Mouse (Mus musculus): ENCODE data around the gene Klrb1f.
"Not testable (repeated sequence)": the region's sequence is repeated elsewhere in the genome, so short reads cannot be mapped to it uniquely, and the experiment has no call there.

Klrb1f gene

GRCm38 (mm10) chr6:129045601-129046000 lies at the start of gene Klrb1f:
TSS of gene Klrb1f (plus strand) at chr6:129045901.
- no peak for DNase-seq (ENCODE audit: low read depth in 2 of 2, low spot score in 2 of 2)

- no peak for DNase-seq (ENCODE audit: low read depth in 2 of 2, low spot score in 2 of 2)
These were observed 49.5 kb upstream of the Klrb1f start for GRCm38 (mm10) chr6:128996054-128996767.

GRCm38 (mm10) chr6:128996768-128997442 lies 48.8 kb upstream of the Klrb1f start:
- no peak for DNase-seq (ENCODE audit: low read depth in 2 of 2, low spot score in 2 of 2)

GRCm38 (mm10) chr6:129001392-129001791 lies 44.3 kb upstream of the Klrb1f start:
- no peak for DNase-seq (ENCODE audit: low read depth in 2 of 2, low spot score in 2 of 2)

- DNase-seq (ENCODE audit: low read depth in 2 of 2, low spot score in 2 of 2) = no peak
These were observed 37.1 kb upstream of the Klrb1f start for GRCm38 (mm10) chr6:129008552-129008951.

GRCm38 (mm10) chr6:129009846-129010504 lies 35.7 kb upstream of the Klrb1f start:
- DNase-seq (ENCODE audit: low read depth in 2 of 2, low spot score in 2 of 2) = not testable (repeated sequence)

- DNase-seq (ENCODE audit: low read depth in 2 of 2, low spot score in 2 of 2) = no peak
These were observed 35.2 kb upstream of the Klrb1f start for GRCm38 (mm10) chr6:129010505-129010873.

GRCm38 (mm10) chr6:129012012-129012411 lies 33.7 kb upstream of the Klrb1f start:
- not testable (repeated sequence) for DNase-seq (ENCODE audit: low read depth in 2 of 2, low spot score in 2 of 2)

GRCm38 (mm10) chr6:129012966-129013365 lies 32.7 kb upstream of the Klrb1f start:
- no peak for DNase-seq (ENCODE audit: low read depth in 2 of 2, low spot score in 2 of 2)

GRCm38 (mm10) chr6:129013762-129014276 lies 31.9 kb upstream of the Klrb1f start:
- no peak for DNase-seq (ENCODE audit: low read depth in 2 of 2, low spot score in 2 of 2)

GRCm38 (mm10) chr6:129014399-129014798 lies 31.3 kb upstream of the Klrb1f start:
- DNase-seq (ENCODE audit: low read depth in 2 of 2, low spot score in 2 of 2) = no peak

- no peak for DNase-seq (ENCODE audit: low read depth in 2 of 2, low spot score in 2 of 2)
These were observed 18.1 kb upstream of the Klrb1f start for GRCm38 (mm10) chr6:129027451-129028248.

- DNase-seq (ENCODE audit: low read depth in 2 of 2, low spot score in 2 of 2) = no peak
These were observed 15.4 kb upstream of the Klrb1f start for GRCm38 (mm10) chr6:129030175-129030824.

GRCm38 (mm10) chr6:129030964-129031363 lies 14.7 kb upstream of the Klrb1f start:
- DNase-seq (ENCODE audit: low read depth in 2 of 2, low spot score in 2 of 2) = no peak

GRCm38 (mm10) chr6:129033397-129033796 lies 12.3 kb upstream of the Klrb1f start:
- DNase-seq (ENCODE audit: low read depth in 2 of 2, low spot score in 2 of 2) = peak in 1 of 2 experiments; percentile 43

- DNase-seq (ENCODE audit: low read depth in 2 of 2, low spot score in 2 of 2) = no peak
These were observed 10.7 kb upstream of the Klrb1f start for GRCm38 (mm10) chr6:129035017-129035416.

- DNase-seq (ENCODE audit: low read depth in 2 of 2, low spot score in 2 of 2) = no peak
These were observed 9.4 kb upstream of the Klrb1f start for GRCm38 (mm10) chr6:129036326-129036725.

GRCm38 (mm10) chr6:129036890-129037463 lies 8.7 kb upstream of the Klrb1f start:
- peak; percentile 34 to 61 for DNase-seq (ENCODE audit: low read depth in 2 of 2, low spot score in 2 of 2)

GRCm38 (mm10) chr6:129041470-129041869 lies 4.2 kb upstream of the Klrb1f start:
- DNase-seq (ENCODE audit: low read depth in 2 of 2, low spot score in 2 of 2) = no peak

GRCm38 (mm10) chr6:129042470-129042869 lies 3.2 kb upstream of the Klrb1f start:
- DNase-seq (ENCODE audit: low read depth in 2 of 2, low spot score in 2 of 2) = no peak
